Mouse (Mus musculus) testis, adult 2 months (tissue): ENCODE measurements around the gene Neurl2.

Source experiments
- CTCF ChIP-seq: fragments of 200-500 bp; IDR thresholded peaks from 2 replicates; pipeline ENCODE4 v1.5.1; 2012; ENCODE audit warnings: low read depth, mild to moderate bottlenecking, inconsistent platforms, low read length, moderate library complexity; ENCODE audit not compliant: control insufficient read depth, insufficient read depth, insufficient replicate concordance
- POLR2A ChIP-seq: fragments of 200-500 bp; IDR thresholded peaks from 2 replicates; pipeline ENCODE4 v1.6.1; 2012; ENCODE audit warnings: low read depth, mild to moderate bottlenecking, inconsistent platforms, low read length, moderate library complexity; ENCODE audit not compliant: control insufficient read depth

DNA sequence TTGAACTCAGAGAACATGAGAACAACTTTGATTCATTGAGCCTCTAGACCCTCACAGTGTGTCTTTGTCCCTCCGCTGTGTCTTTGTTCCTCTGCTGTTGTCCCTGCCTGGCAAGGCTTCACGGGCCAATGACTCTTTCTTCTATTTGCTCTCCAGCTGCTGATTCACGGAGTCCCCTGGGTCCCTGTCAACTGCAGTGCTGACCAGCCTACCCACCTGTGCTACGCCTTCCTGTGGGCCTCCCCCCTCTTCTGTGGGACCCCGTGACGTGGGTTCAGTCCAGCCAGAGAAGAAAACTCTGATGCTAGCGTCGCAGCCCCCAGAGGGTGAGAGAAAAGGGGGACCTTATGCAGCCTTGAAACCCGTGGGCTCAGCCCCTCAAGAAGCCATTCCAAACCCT, 49.4 kb upstream of the Neurl2 start:
- no peak for TF ChIP-seq CTCF
- TF ChIP-seq POLR2A, result no peak
